Mouse (Mus musculus) lung, postnatal 0 days (tissue): ENCODE data around the gene Hk1.

Source experiments
- CTCF ChIP-seq: IDR thresholded peaks from 2 replicates; pipeline ENCODE4 v1.5.1; 2016; ENCODE audit warnings: antibody characterized with exemption, mild to moderate bottlenecking
- EP300 ChIP-seq: IDR thresholded peaks from 2 replicates; pipeline ENCODE4 v1.6.1; 2016; ENCODE audit warnings: antibody characterized with exemption, mild to moderate bottlenecking, control low read depth

GRCm38 (mm10) chr10:62420399-62420798 is 40.7 kb upstream of the Hk1 start:
- TF ChIP-seq CTCF (no peak), EP300 (no peak)
